Mouse (Mus musculus) limb, embryonic 14.5 days (tissue): Measurements from ENCODE around the gene Prkcb. TPM values are rescaled to one million over a fixed set of nuclear protein-coding genes. Genes with fewer than 3 reads are reported as not detected.

Experiments
- ATAC-seq: fragments of 200-750 bp; cut with Nextera tagmentation; 2 replicates; pipeline ENCODE4 v1.8.0; 2017; ENCODE audit warnings: low read depth, moderate number of reproducible peaks, moderate TSS enrichment; ENCODE audit not compliant: low FRiP score
- DNase-seq: peaks from one replicate; pipeline ENCODE4 v3.0.0-alpha.2; 2015; ENCODE audit warnings: low spot score
- H3K27ac ChIP-seq: fragments of 300-500 bp; sonication (generic); replicated peaks from 2 replicates; pipeline ENCODE4 v1.5.1; 2014; ENCODE audit warnings: low read depth, mild to moderate bottlenecking, low read length, moderate library complexity, mixed read lengths
- H3K27me3 ChIP-seq: fragments of 300-500 bp; sonication (generic); 2 replicates; pipeline ENCODE4 v1.6.1; 2014; ENCODE audit warnings: low read length, mixed read lengths; ENCODE audit not compliant: control insufficient read depth, insufficient read depth
- H3K36me3 ChIP-seq: fragments of 300-500 bp; sonication (generic); 2 replicates; pipeline ENCODE4 v1.6.1; 2014; ENCODE audit warnings: mild to moderate bottlenecking, low read length, moderate library complexity, mixed read lengths; ENCODE audit not compliant: control insufficient read depth, insufficient read depth
- H3K4me1 ChIP-seq: fragments of 300-500 bp; sonication (generic); 2 replicates; pipeline ENCODE4 v1.6.1; 2014; ENCODE audit warnings: antibody characterized with exemption, low read length, mixed read lengths; ENCODE audit not compliant: control insufficient read depth, insufficient read depth
- H3K4me2 ChIP-seq: fragments of 300-500 bp; sonication (generic); replicated peaks from 2 replicates; pipeline ENCODE4 v1.6.1; 2014; ENCODE audit warnings: low read depth, mild to moderate bottlenecking, low read length, moderate library complexity; ENCODE audit not compliant: severe bottlenecking
- H3K4me3 ChIP-seq: fragments of 300-500 bp; sonication (generic); replicated peaks from 2 replicates; pipeline ENCODE4 v1.5.1; 2014; ENCODE audit warnings: low read length
- H3K9ac ChIP-seq: fragments of 300-500 bp; sonication (generic); 2 replicates; pipeline ENCODE4 v1.6.1; 2014; ENCODE audit warnings: mild to moderate bottlenecking, low read depth, low read length, moderate library complexity; ENCODE audit not compliant: severe bottlenecking
- H3K9me3 ChIP-seq: fragments of 300-500 bp; sonication (generic); 2 replicates; pipeline ENCODE4 v1.6.1; 2016; ENCODE audit warnings: low read length; ENCODE audit not compliant: control insufficient read depth
- POLR2A ChIP-seq: fragments of 200-500 bp; IDR thresholded peaks from 2 replicates; pipeline ENCODE4 v1.8.0; 2012; ENCODE audit warnings: inconsistent platforms, mild to moderate bottlenecking, moderate library complexity, borderline replicate concordance; ENCODE audit not compliant: insufficient read depth, insufficient read length; ENCODE audit errors: extremely low read depth
- WGBS: fragments of 180-500 bp; shearing (Covaris S2); extraction: QIAGEN DNeasy Blood & Tissue Kit; methylation state at CpG from one replicate; pipeline ENCODE4 v1.1.7; 2014; 5-methylcytosine and 5-hydroxymethylcytosine counted together
- polyA plus RNA-seq, 2 experiments: library from polyadenylated mRNA; depleted of rRNA in 1 of 2; stranded (reverse) in 1 of 2; unstranded in 1 of 2; fragments of >200 nt; fragmentation: Nextera tagmentation in 1 of 2; extraction: Ambion mirVana in 1 of 2; gene quantifications; 2 replicates each; pipeline versions ENCODE4 v1.2.1 to v1.2.3; 2012 to 2014

Prkcb gene
- polyA plus RNA-seq, 2 experiments = 6.2 to 10.3 TPM

GRCm38 (mm10) chr7:122289243-122290111 lies 926 bp downstream of the Prkcb start:
- peaks cover 4% of the 10 kb centered on the region for H3K4me1 ChIP-seq
- no peak for TF ChIP-seq POLR2A
- H3K27me3 ChIP-seq = peaks cover 33% of the 10 kb centered on the region
- H3K27ac ChIP-seq = no peak overlapping the region
- H3K9me3 ChIP-seq = no peaks in the 10 kb centered on the region
- no peaks in the 10 kb centered on the region for H3K36me3 ChIP-seq
- peak overlapping the region; percentile 97 for H3K4me2 ChIP-seq
- under 1% methylated on average over 46 of the region's 66 CpGs for WGBS
- DNase-seq (no peak), ATAC-seq (no peak)
- peak overlapping the region; percentile 61 for H3K4me3 ChIP-seq
- peak overlapping the region; percentile 50 for H3K9ac ChIP-seq

GRCm38 (mm10) chr7:122290165-122290564 lies 1.6 kb downstream of the Prkcb start:
- ATAC-seq (no peak), DNase-seq (no peak)
- Histone ChIP-seq H3K27me3 (peaks cover 33% of the 10 kb centered on the region), H3K4me3 (peak overlapping the region; percentile 61), H3K4me1 (peaks cover 4% of the 10 kb centered on the region), H3K27ac (no peak overlapping the region), H3K9ac (no peak overlapping the region), H3K4me2 (peak overlapping the region; percentile 97), H3K9me3 (no peaks in the 10 kb centered on the region), H3K36me3 (no peaks in the 10 kb centered on the region)
- no peak for TF ChIP-seq POLR2A
- WGBS = 11% methylated on average over 12 of the region's 12 CpGs

GRCm38 (mm10) chr7:122290771-122291170 lies 2.2 kb downstream of the Prkcb start:
- 67% methylated on average over 3 of the region's 3 CpGs for WGBS
- Histone ChIP-seq H3K27me3 (peaks cover 33% of the 10 kb centered on the region), H3K4me2 (no peak overlapping the region), H3K36me3 (no peaks in the 10 kb centered on the region), H3K4me3 (no peak overlapping the region), H3K4me1 (peaks cover 4% of the 10 kb centered on the region), H3K9me3 (no peaks in the 10 kb centered on the region), H3K9ac (no peak overlapping the region), H3K27ac (no peak overlapping the region)
- ATAC-seq = no peak
- no peak for TF ChIP-seq POLR2A
- no peak for DNase-seq

GRCm38 (mm10) chr7:122292151-122292550 lies 3.6 kb downstream of the Prkcb start:
- Histone ChIP-seq H3K9ac (no peak overlapping the region), H3K36me3 (no peaks in the 10 kb centered on the region), H3K4me3 (no peak overlapping the region), H3K27ac (no peak overlapping the region), H3K4me2 (no peak overlapping the region), H3K9me3 (no peaks in the 10 kb centered on the region), H3K4me1 (peaks cover 4% of the 10 kb centered on the region), H3K27me3 (peaks cover 33% of the 10 kb centered on the region)
- 51% methylated on average over 7 of the region's 7 CpGs for WGBS
- TF ChIP-seq POLR2A = no peak
- no peak for ATAC-seq
- DNase-seq = no peak

GRCm38 (mm10) chr7:122294111-122294510 lies 5.6 kb downstream of the Prkcb start:
- no peak overlapping the region for H3K4me2 ChIP-seq
- 75% methylated on average over 7 of the region's 7 CpGs for WGBS
- no peak for TF ChIP-seq POLR2A
- no peak overlapping the region for H3K9ac ChIP-seq
- H3K27ac ChIP-seq = no peak overlapping the region
- H3K4me1 ChIP-seq = no peaks in the 10 kb centered on the region; the same call in 1 of the 2 replicates
- H3K27me3 ChIP-seq = peaks cover 18% of the 10 kb centered on the region
- no peaks in the 10 kb centered on the region for H3K9me3 ChIP-seq
- DNase-seq (no peak), ATAC-seq (no peak)
- no peak overlapping the region for H3K4me3 ChIP-seq
- no peaks in the 10 kb centered on the region for H3K36me3 ChIP-seq

- no peak overlapping the region for H3K9ac ChIP-seq
- no peak overlapping the region for H3K4me2 ChIP-seq
- 89% methylated on average over 4 of the region's 4 CpGs for WGBS
- no peaks in the 10 kb centered on the region for H3K36me3 ChIP-seq
- no peak for TF ChIP-seq POLR2A
- peaks cover 5% of the 10 kb centered on the region; the same call in 1 of the 2 replicates for H3K27me3 ChIP-seq
- ATAC-seq (no peak), DNase-seq (no peak)
- no peaks in the 10 kb centered on the region for H3K4me1 ChIP-seq
- H3K4me3 ChIP-seq = no peak overlapping the region
- no peaks in the 10 kb centered on the region for H3K9me3 ChIP-seq
- no peak overlapping the region for H3K27ac ChIP-seq
These were observed 6.8 kb downstream of the Prkcb start for GRCm38 (mm10) chr7:122295363-122295762.
